Mouse (Mus musculus): ENCODE data around the gene Acap3.

DNA sequence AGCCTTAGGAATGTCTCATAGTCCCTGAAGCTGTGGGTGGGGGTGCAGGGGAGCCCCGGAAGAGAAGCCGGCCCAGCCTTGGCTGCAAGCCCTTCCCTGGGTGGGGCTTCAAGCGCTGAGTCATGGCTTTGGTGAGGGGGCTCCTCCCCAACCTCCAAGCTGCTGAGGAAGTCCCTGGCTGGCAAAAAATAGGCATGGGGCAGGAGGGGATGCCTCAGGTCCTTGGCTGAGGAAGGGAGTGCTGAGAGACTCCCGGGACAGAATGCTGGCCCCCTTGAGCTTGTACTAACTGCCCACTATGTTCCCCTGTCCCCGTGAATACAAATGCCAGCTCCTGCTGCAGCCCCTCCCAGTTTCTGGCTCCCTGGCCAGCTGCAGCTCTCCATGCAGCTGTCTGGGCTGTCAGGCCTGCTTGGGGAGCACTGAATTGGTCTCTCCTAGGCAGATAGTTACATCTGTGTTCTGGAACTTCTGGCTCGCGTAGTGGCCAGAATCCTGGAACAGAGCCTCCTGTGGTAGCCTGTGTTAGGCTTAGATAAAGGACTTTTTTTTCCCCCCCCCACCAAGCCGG, 2.8 kb downstream of the Acap3 start:
- peak; percentile 24; the same call in 1 of the 2 replicates for TF ChIP-seq CTCF (IDR thresholded peaks at IDR 0.05; ENCODE audit: low read depth)
- no peak for TF ChIP-seq EP300 (optimal IDR thresholded peaks at IDR 0.05)

All from stomach, postnatal 0 days (tissue).